Mouse (Mus musculus) heart, embryonic 13.5 days (tissue): ENCODE measurements around the gene Adamts16. TPM values are rescaled to one million over a fixed set of nuclear protein-coding genes. Genes with fewer than 3 reads are reported as not detected.

ENCODE experiments used
- ATAC-seq: fragments of 200-750 bp; cut with Nextera tagmentation; 2 replicates; pipeline ENCODE4 v1.8.0; 2017; ENCODE audit warnings: moderate TSS enrichment; ENCODE audit not compliant: insufficient number of reproducible peaks, low FRiP score, low TSS enrichment; ENCODE audit errors: extremely low read depth
- H3K27ac ChIP-seq: fragments of 300-500 bp; sonication (generic); replicated peaks from 2 replicates; pipeline ENCODE4 v1.5.1; 2015; ENCODE audit warnings: moderate library complexity, mild to moderate bottlenecking, inconsistent platforms
- H3K27me3 ChIP-seq: fragments of 300-500 bp; sonication (generic); replicated peaks from 2 replicates; pipeline ENCODE4 v1.6.1; 2015; ENCODE audit warnings: mild to moderate bottlenecking, inconsistent platforms
- H3K36me3 ChIP-seq: fragments of 300-500 bp; sonication (generic); 2 replicates; pipeline ENCODE4 v1.6.1; 2015; ENCODE audit warnings: mild to moderate bottlenecking, inconsistent platforms
- H3K4me1 ChIP-seq: fragments of 300-500 bp; sonication (generic); 2 replicates; pipeline ENCODE4 v1.6.1; 2015; ENCODE audit warnings: inconsistent platforms
- H3K4me2 ChIP-seq: fragments of 300-500 bp; sonication (generic); 2 replicates; pipeline ENCODE4 v1.6.1; 2015; ENCODE audit warnings: inconsistent platforms, mild to moderate bottlenecking, moderate library complexity
- H3K4me3 ChIP-seq: fragments of 300-500 bp; sonication (generic); 2 replicates; pipeline ENCODE4 v1.5.1; 2015; ENCODE audit warnings: moderate library complexity, mild to moderate bottlenecking, inconsistent platforms
- H3K9ac ChIP-seq: fragments of 300-500 bp; sonication (generic); 2 replicates; pipeline ENCODE4 v1.6.1; 2015; ENCODE audit warnings: inconsistent platforms, mild to moderate bottlenecking, moderate library complexity
- H3K9me3 ChIP-seq: fragments of 300-500 bp; sonication (generic); 2 replicates; pipeline ENCODE4 v1.6.1; 2016; ENCODE audit warnings: inconsistent platforms
- WGBS: fragments of 180-500 bp; shearing (Covaris S2); methylation state at CpG from one replicate; pipeline ENCODE4 v1.1.7; 2015; ENCODE audit warnings: mixed read lengths; 5-methylcytosine and 5-hydroxymethylcytosine counted together
- polyA plus RNA-seq: library from polyadenylated mRNA; unstranded; fragments of >200 nt; fragmentation: Nextera tagmentation; extraction: Ambion mirVana; gene quantifications from 2 replicates; pipeline ENCODE4 v1.2.1, GENCODE M21; 2015

Adamts16 gene
- polyA plus RNA-seq, 1 experiment from 2014 or later = 0.12 TPM

- no peak overlapping the region for H3K27ac ChIP-seq
- no peak overlapping the region for H3K4me2 ChIP-seq
- no peak overlapping the region for H3K4me3 ChIP-seq
- no peaks in the 10 kb centered on the region for H3K36me3 ChIP-seq
- H3K27me3 ChIP-seq = no peaks in the 10 kb centered on the region
- no peak overlapping the region for H3K9ac ChIP-seq
- ATAC-seq = no peak
- WGBS = 83% methylated on average over 11 of the region's 11 CpGs
- no peaks in the 10 kb centered on the region for H3K9me3 ChIP-seq
- H3K4me1 ChIP-seq = no peaks in the 10 kb centered on the region
These were observed 25.5 kb upstream of the Adamts16 start for GRCm38 (mm10) chr13:70866971-70867625.

- H3K9me3 ChIP-seq = no peaks in the 10 kb centered on the region
- H3K4me3 ChIP-seq = no peak overlapping the region
- no peaks in the 10 kb centered on the region for H3K27me3 ChIP-seq
- ATAC-seq = no peak
- H3K9ac ChIP-seq = no peak overlapping the region
- no peak overlapping the region for H3K27ac ChIP-seq
- H3K4me1 ChIP-seq = no peaks in the 10 kb centered on the region
- 79% methylated on average over 5 of the region's 5 CpGs for WGBS
- H3K36me3 ChIP-seq = no peaks in the 10 kb centered on the region
- H3K4me2 ChIP-seq = no peak overlapping the region
These were observed 24.3 kb upstream of the Adamts16 start for GRCm38 (mm10) chr13:70865867-70866266.

DNA sequence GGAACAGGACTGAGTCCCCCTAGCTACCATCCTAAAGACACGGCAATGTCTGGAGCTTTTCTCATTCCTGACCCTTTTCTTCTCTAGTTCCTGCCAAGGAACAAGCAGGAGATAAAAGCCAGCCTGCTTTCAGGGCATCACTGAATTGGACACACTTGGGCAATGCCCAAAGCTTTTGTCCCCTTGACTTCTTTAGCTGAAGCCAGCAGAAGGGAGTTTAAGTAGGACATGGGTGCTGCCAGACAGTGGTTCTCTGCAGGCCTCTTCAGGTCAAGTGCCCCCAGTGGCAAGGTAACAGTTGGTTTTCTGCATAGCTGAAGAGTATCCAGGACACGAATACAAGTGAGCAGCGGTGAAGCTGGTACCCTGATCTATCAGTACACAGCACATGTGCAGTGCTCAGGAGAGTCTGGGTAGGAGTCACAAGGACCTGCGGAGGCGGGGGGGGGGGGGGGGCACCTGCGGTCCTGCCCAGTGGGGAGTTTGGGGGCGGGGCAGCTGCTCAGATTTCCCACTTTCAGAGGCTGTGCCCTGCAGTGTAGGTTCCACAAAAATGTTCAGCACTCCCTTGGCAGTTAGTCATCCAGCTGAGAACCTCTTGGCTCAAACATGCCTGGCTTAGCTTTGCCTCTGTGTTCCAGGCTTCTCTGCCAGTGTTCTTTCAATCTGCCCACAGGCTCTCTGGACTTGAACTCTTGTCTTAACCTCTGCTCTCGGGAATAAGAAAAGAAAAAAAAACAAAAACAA is 20.7 kb upstream of the Adamts16 start:
- no peak for ATAC-seq
- no peaks in the 10 kb centered on the region for H3K4me1 ChIP-seq

GRCm38 (mm10) chr13:70853601-70854000 is 12.0 kb upstream of the Adamts16 start:
- H3K4me2 ChIP-seq = no peak overlapping the region
- H3K9ac ChIP-seq = no peak overlapping the region
- H3K27ac ChIP-seq = no peak overlapping the region
- H3K27me3 ChIP-seq = no peaks in the 10 kb centered on the region
- no peak overlapping the region for H3K4me3 ChIP-seq
- no peaks in the 10 kb centered on the region for H3K36me3 ChIP-seq
- no peak for ATAC-seq
- no peaks in the 10 kb centered on the region for H3K4me1 ChIP-seq
- H3K9me3 ChIP-seq = no peaks in the 10 kb centered on the region

More for the DNA sequence above, 20.7 kb upstream of the Adamts16 start:
- Histone ChIP-seq H3K36me3 (no peaks in the 10 kb centered on the region), H3K4me2 (no peak overlapping the region), H3K4me3 (no peak overlapping the region), H3K9me3 (no peaks in the 10 kb centered on the region), H3K27me3 (no peaks in the 10 kb centered on the region), H3K27ac (no peak overlapping the region), H3K9ac (no peak overlapping the region)
- WGBS = 49% methylated on average over 8 of the region's 8 CpGs

DNA sequence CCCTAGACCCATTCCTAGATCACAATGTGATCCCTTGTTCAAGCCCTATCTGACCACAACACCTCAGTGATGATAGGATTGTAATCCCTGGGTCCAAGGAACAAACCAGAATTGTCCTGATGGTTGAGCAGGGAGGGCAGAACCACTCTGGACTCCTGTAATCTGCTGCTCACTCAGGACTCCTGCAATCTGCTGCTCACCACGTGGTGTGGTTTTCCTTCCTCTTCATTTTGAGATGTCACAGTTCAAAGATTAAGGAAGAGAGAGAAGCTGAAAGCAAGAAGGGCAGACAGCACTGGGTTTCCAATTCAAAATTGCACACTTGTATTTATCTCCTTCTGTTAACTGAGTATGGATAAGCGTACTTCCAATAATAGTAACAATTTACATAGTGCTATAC is 5.3 kb upstream of the Adamts16 start:
- Histone ChIP-seq H3K4me3 (no peak overlapping the region), H3K27ac (no peak overlapping the region), H3K9ac (no peak overlapping the region), H3K27me3 (peaks cover 32% of the 10 kb centered on the region), H3K36me3 (no peaks in the 10 kb centered on the region), H3K4me1 (0 out of 2 replicates have a peak, but pooled peaks cover 6% of the 10 kb centered on the region), H3K9me3 (no peaks in the 10 kb centered on the region), H3K4me2 (no peak overlapping the region)
- no peak for ATAC-seq
- WGBS = 49% methylated on average over 2 of the region's 2 CpGs

DNA sequence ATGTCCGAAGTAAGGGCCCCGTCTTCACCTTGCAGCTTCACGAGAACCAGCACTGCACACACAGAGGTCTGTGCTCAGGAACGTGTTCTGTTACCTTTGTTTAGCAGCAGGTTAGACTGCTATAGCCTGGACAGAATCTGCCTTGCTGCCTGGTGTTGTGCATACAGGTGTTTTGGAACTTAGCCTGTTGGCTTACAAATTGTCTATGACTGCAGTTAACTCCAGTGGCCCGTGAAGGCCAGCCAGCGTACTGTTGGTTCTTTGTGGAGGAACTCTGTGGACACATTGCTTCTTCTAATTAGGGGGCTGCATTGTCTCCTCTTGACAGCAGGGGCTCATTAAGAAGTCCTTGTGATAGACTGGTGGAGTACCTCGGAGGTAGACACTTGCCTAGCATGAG is 3.9 kb upstream of the Adamts16 start:
- Histone ChIP-seq H3K4me1 (peaks cover 14% of the 10 kb centered on the region), H3K4me3 (no peak overlapping the region), H3K27me3 (peaks cover 46% of the 10 kb centered on the region), H3K4me2 (no peak overlapping the region), H3K36me3 (no peaks in the 10 kb centered on the region), H3K27ac (no peak overlapping the region), H3K9me3 (no peaks in the 10 kb centered on the region), H3K9ac (no peak overlapping the region)
- WGBS = 78% methylated on average over 7 of the region's 7 CpGs
- ATAC-seq = no peak

DNA sequence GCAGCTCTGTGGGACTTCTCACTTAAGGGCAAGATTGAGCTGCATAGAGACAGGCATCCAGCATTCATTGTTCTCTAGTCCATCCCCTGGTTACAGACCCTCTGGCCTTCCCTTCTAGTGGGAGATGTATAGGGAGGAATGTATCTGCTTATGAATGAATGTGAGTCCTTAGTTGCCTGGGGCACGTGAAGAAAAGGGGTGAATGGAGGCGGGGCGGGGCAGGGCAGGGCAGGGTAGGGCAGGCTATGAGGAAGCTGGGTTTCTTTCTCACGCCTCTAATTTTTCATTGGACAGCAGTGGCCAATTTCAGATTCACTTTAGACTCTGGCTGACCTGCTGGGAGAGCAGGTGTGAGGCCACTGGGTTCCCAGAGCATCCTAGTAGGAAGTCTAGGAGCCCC is 515 bp upstream of the Adamts16 start:
- WGBS = 52% methylated on average over 4 of the region's 4 CpGs
- Histone ChIP-seq H3K9ac (no peak overlapping the region), H3K27me3 (peaks cover 61% of the 10 kb centered on the region), H3K36me3 (no peaks in the 10 kb centered on the region), H3K4me1 (peaks cover 11% of the 10 kb centered on the region), H3K4me3 (no peak overlapping the region), H3K27ac (no peak overlapping the region), H3K4me2 (no peak overlapping the region), H3K9me3 (no peaks in the 10 kb centered on the region)
- ATAC-seq = no peak

DNA sequence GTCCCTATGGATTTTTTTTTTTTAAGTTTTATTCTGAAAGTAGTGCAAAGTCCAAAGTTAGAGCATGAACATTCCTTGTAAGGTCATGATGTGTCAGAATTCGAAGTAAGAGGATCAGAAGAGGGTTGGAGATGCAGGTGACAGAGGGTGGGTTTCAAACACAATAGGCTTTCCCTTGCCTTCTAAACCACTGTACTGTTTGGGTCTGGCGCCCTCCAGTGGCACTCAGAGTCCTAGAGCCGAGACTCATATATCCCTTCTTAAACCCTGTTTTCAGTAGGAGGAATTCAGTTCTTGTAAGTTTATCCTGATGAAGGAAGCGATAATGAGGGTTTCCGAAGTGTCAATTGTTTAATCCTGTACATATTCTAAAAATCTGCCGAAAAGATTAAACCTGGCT is 1.4 kb downstream of the Adamts16 start:
- peaks cover 8% of the 10 kb centered on the region for H3K4me1 ChIP-seq
- peaks cover 56% of the 10 kb centered on the region for H3K27me3 ChIP-seq
- no peak for ATAC-seq
- no peak overlapping the region for H3K4me3 ChIP-seq
- H3K9ac ChIP-seq = no peak overlapping the region
- H3K9me3 ChIP-seq = no peaks in the 10 kb centered on the region
- WGBS = 12% methylated on average over 6 of the region's 6 CpGs
- no peak overlapping the region for H3K4me2 ChIP-seq
- H3K27ac ChIP-seq = no peak overlapping the region
- no peaks in the 10 kb centered on the region for H3K36me3 ChIP-seq

DNA sequence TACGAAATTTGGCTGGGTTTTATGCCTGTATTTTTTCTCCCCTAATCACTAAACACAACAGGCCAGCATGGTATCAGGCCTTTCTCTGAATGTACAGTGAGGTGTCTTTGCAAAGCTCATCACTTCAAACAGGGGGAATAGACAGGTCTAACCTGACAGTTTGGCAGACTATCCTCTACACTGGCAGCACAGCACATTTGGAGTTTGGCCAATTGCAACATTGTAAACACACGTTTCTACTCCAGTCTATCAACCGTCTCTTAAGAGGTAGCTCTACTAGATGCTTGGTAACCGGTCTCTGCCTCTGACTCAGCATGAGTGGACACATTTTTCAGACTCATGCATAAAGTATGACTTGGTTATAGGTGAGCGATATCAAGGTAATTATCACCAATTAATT is 4.0 kb downstream of the Adamts16 start:
- WGBS = 64% methylated on average over 5 of the region's 5 CpGs
- no peak for ATAC-seq
- Histone ChIP-seq H3K9ac (no peak overlapping the region), H3K9me3 (no peaks in the 10 kb centered on the region), H3K4me1 (peaks cover 8% of the 10 kb centered on the region), H3K36me3 (no peaks in the 10 kb centered on the region), H3K4me3 (no peak overlapping the region), H3K27ac (no peak overlapping the region), H3K27me3 (peaks cover 36% of the 10 kb centered on the region), H3K4me2 (no peak overlapping the region)

GRCm38 (mm10) chr13:70836246-70836645 is 5.4 kb downstream of the Adamts16 start:
- no peaks in the 10 kb centered on the region for H3K9me3 ChIP-seq
- H3K9ac ChIP-seq = no peak overlapping the region
- WGBS = 63% methylated on average over 7 of the region's 7 CpGs
- H3K27me3 ChIP-seq = peaks cover 22% of the 10 kb centered on the region
- no peak overlapping the region for H3K4me3 ChIP-seq
- no peak overlapping the region for H3K4me2 ChIP-seq
- no peak overlapping the region for H3K27ac ChIP-seq
- H3K36me3 ChIP-seq = no peaks in the 10 kb centered on the region
- ATAC-seq = no peak
- peaks cover 4% of the 10 kb centered on the region for H3K4me1 ChIP-seq

DNA sequence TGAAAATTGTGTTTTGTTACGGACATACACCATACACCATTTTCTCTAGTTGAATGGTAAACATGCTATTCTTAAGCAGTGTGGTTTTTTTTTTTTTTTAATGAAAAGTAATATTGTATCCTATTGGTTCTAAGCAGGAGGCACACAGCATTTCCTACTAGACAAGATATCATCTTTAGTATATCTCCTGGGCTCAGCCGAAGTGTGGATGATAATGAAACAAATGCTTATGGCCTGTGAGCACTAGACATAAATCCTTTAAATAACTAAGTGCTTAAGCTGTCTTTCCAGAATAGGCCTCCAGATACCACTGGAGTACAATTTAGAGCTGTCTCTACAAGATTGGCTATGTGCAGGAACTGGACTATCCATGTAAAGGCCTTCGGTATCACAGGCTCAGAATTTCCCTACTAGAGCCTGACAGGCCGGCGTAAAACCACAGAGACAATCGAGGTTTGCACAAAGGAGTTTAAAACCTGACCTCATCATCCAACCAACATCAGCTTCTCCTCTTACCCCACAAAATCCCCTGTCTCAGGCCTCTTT is 8.9 kb downstream of the Adamts16 start:
- H3K36me3 ChIP-seq = no peaks in the 10 kb centered on the region
- no peak overlapping the region for H3K9ac ChIP-seq
- no peak overlapping the region for H3K4me3 ChIP-seq
- 74% methylated on average over 6 of the region's 6 CpGs for WGBS
- H3K27ac ChIP-seq = no peak overlapping the region
- no peaks in the 10 kb centered on the region for H3K27me3 ChIP-seq
- H3K4me2 ChIP-seq = no peak overlapping the region
- ATAC-seq = no peak
- no peaks in the 10 kb centered on the region for H3K9me3 ChIP-seq
- no peaks in the 10 kb centered on the region for H3K4me1 ChIP-seq

GRCm38 (mm10) chr13:70831041-70831440 is 10.6 kb downstream of the Adamts16 start:
- H3K27me3 ChIP-seq = no peaks in the 10 kb centered on the region
- H3K9me3 ChIP-seq = no peaks in the 10 kb centered on the region
- no peaks in the 10 kb centered on the region for H3K36me3 ChIP-seq
- WGBS = 68% methylated on average over 4 of the region's 4 CpGs
- ATAC-seq = no peak
- H3K4me3 ChIP-seq = no peak overlapping the region
- no peak overlapping the region for H3K27ac ChIP-seq
- no peaks in the 10 kb centered on the region for H3K4me1 ChIP-seq
- no peak overlapping the region for H3K4me2 ChIP-seq
- no peak overlapping the region for H3K9ac ChIP-seq
